Mouse (Mus musculus) thymus, adult 2 months (tissue): ENCODE measurements around the gene Olfr1022.

Experiments used
- CTCF ChIP-seq: fragments of 200-500 bp; IDR thresholded peaks from 2 replicates; pipeline ENCODE4 v1.5.1; 2012; ENCODE audit warnings: mild to moderate bottlenecking, control low read depth, low read length, moderate library complexity, borderline replicate concordance; ENCODE audit not compliant: control insufficient read depth, poor library complexity, insufficient read depth; ENCODE audit errors: extremely low read depth
- POLR2A ChIP-seq: fragments of 200-500 bp; IDR thresholded peaks from 2 replicates; pipeline ENCODE4 v1.6.1; 2012; ENCODE audit warnings: mild to moderate bottlenecking, low read length, control low read depth, moderate library complexity; ENCODE audit not compliant: control insufficient read depth, poor library complexity, insufficient read depth; ENCODE audit errors: extremely low read depth

GRCm38 (mm10) chr2:85904952-85905351 lies 36.6 kb downstream of the Olfr1022 start, which contains the start of gene Olfr1024:
- TF ChIP-seq POLR2A (no peak), CTCF (no peak)
